Mouse (Mus musculus) intestine, embryonic 15.5 days (tissue): ENCODE results near the gene Prps1. TPM values are rescaled to one million over a fixed set of nuclear protein-coding genes. Genes with fewer than 3 reads are reported as not detected.
"Not testable (repeated sequence)": the region's sequence is repeated elsewhere in the genome, so short reads cannot be mapped to it uniquely, and the experiment has no call there.

Experiments
- ATAC-seq: fragments of 200-750 bp; cut with Nextera tagmentation; 2 replicates; pipeline ENCODE4 v1.8.0; 2017; ENCODE audit warnings: moderate TSS enrichment, moderate library complexity
- H3K27ac ChIP-seq: fragments of 300-500 bp; sonication (generic); 2 replicates; pipeline ENCODE4 v1.5.1; 2015; ENCODE audit warnings: mild to moderate bottlenecking, inconsistent platforms
- H3K27me3 ChIP-seq: fragments of 300-500 bp; sonication (generic); replicated peaks from 2 replicates; pipeline ENCODE4 v1.6.1; 2015; ENCODE audit warnings: inconsistent platforms
- H3K36me3 ChIP-seq: fragments of 300-500 bp; sonication (generic); 2 replicates; pipeline ENCODE4 v1.6.1; 2015; ENCODE audit warnings: inconsistent platforms
- H3K4me1 ChIP-seq: fragments of 300-500 bp; sonication (generic); replicated peaks from 2 replicates; pipeline ENCODE4 v1.6.1; 2015; ENCODE audit warnings: inconsistent platforms
- H3K4me2 ChIP-seq: fragments of 300-500 bp; sonication (generic); replicated peaks from 2 replicates; pipeline ENCODE4 v1.6.1; 2015; ENCODE audit warnings: mild to moderate bottlenecking, inconsistent platforms
- H3K4me3 ChIP-seq: fragments of 300-500 bp; sonication (generic); replicated peaks from 2 replicates; pipeline ENCODE4 v1.5.1; 2015; ENCODE audit warnings: inconsistent platforms
- H3K9ac ChIP-seq: fragments of 300-500 bp; sonication (generic); 2 replicates; pipeline ENCODE4 v1.6.1; 2015; ENCODE audit warnings: inconsistent platforms
- H3K9me3 ChIP-seq: fragments of 300-500 bp; sonication (generic); 2 replicates; pipeline ENCODE4 v1.6.1; 2016; ENCODE audit warnings: inconsistent platforms
- WGBS: fragments of 180-500 bp; shearing (Covaris S2); methylation state at CpG from one replicate; pipeline ENCODE4 v1.1.7; 2015; 5-methylcytosine and 5-hydroxymethylcytosine counted together
- polyA plus RNA-seq: library from polyadenylated mRNA; unstranded; fragments of >200 nt; fragmentation: Nextera tagmentation; extraction: Ambion mirVana; gene quantifications from 2 replicates; pipeline ENCODE4 v1.2.1, GENCODE M21; 2015

Prps1 gene
- polyA plus RNA-seq, 1 experiment from 2014 or later: 21.3 TPM

DNA sequence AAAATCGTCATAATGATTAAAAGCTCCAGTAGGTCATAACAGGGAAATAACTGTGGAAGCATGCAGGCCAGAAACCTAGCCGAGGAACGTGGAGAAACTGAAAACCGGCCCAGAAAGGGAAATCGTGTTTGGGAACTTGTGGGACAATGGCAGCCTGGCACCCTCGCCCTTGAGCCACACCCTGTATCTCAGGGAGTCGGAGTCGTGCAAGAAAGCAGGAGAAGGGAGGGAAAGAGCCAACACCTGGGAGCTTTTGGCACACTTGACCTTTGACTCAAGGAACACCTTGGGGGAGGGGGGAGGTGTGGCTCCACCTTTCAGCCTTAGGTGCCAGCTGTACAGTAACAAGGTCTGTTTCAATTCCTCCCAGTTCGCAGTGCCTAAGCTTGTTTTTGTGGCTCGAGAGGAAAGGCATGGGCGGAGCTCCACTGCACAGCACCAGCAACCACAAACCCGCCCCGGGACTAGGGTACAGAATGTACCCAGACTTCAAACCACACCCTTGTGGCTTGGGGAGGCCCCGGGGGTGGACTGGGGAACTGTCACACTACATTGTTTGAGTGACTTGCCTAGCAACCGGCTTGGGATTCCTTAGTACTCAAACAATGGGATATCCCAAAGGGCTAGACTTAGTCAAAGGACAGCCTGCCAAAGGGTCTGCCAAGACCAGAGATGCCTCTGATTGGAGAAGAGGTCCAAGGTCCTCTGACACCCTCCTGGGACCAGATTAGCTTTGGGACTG, 49.3 kb downstream of the Prps1 start:
- Histone ChIP-seq H3K36me3 (no peaks in the 10 kb centered on the region), H3K4me1 (no peaks in the 10 kb centered on the region), H3K4me3 (no peak overlapping the region), H3K4me2 (peak overlapping the region; percentile 9; the same call in 1 of the 2 replicates), H3K27me3 (no peaks in the 10 kb centered on the region; the same call in 1 of the 2 replicates), H3K27ac (no peak overlapping the region), H3K9me3 (no peaks in the 10 kb centered on the region), H3K9ac (no peak overlapping the region)
- ATAC-seq: peak; percentile 86
- 54% methylated on average over 15 of the region's 15 CpGs for WGBS

GRCm38 (mm10) chrX:140506436-140507180, 50.2 kb downstream of the Prps1 start:
- Histone ChIP-seq H3K4me1 (no peaks in the 10 kb centered on the region), H3K27ac (no peak overlapping the region), H3K9ac (no peak overlapping the region)

DNA sequence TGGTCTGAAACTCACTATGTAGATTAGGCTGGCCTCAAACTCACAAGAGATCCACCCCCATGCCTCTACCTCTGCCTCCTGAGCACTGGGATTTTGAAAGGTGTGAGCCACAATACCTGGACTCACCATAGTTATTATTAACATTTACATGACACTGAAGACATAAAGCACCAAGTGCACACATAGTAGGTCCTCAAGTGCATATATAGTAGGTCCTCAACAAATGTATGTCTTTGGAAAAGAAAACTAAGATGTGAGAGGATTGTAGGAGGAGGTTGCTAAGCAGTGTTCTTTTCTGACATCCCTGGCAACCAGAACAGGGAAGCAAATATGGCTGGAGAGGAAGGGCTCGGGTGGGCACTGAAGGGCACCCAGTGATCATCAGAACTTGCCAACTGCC, 51.0 kb downstream of the Prps1 start:
- H3K4me1 ChIP-seq: no peaks in the 10 kb centered on the region
- 79% methylated on average over 1 of the region's 1 CpGs for WGBS
- no peaks in the 10 kb centered on the region for H3K9me3 ChIP-seq
- H3K4me3 ChIP-seq: no peak overlapping the region
- no peak for ATAC-seq
- H3K36me3 ChIP-seq: no peaks in the 10 kb centered on the region
- no peak overlapping the region for H3K9ac ChIP-seq
- no peaks in the 10 kb centered on the region; the same call in 1 of the 2 replicates for H3K27me3 ChIP-seq
- no peak overlapping the region for H3K27ac ChIP-seq
- H3K4me2 ChIP-seq: no peak overlapping the region

More at GRCm38 (mm10) chrX:140506436-140507180, 50.2 kb downstream of the Prps1 start:
- ATAC-seq: no peak
- Histone ChIP-seq H3K27me3 (no peaks in the 10 kb centered on the region; the same call in 1 of the 2 replicates), H3K4me3 (no peak overlapping the region), H3K36me3 (no peaks in the 10 kb centered on the region), H3K4me2 (no peak overlapping the region), H3K9me3 (no peaks in the 10 kb centered on the region)
- WGBS: 79% methylated on average over 6 of the region's 6 CpGs

- H3K27ac ChIP-seq, H3K9me3 ChIP-seq, ATAC-seq, H3K9ac ChIP-seq, H3K4me1 ChIP-seq, H3K27me3 ChIP-seq, H3K4me2 ChIP-seq, H3K4me3 ChIP-seq, H3K36me3 ChIP-seq: not testable (repeated sequence)
- WGBS: 88% methylated on average over 4 of the region's 4 CpGs
Observed at GRCm38 (mm10) chrX:140508791-140509190, 52.4 kb downstream of the Prps1 start.

- Histone ChIP-seq H3K4me2 (no peak overlapping the region), H3K36me3 (no peaks in the 10 kb centered on the region), H3K9me3 (no peaks in the 10 kb centered on the region), H3K27me3 (no peaks in the 10 kb centered on the region; the same call in 1 of the 2 replicates), H3K9ac (no peak overlapping the region), H3K27ac (no peak overlapping the region), H3K4me3 (no peak overlapping the region), H3K4me1 (no peaks in the 10 kb centered on the region)
- no peak for ATAC-seq
- 58% methylated on average over 6 of the region's 6 CpGs for WGBS
Observed at GRCm38 (mm10) chrX:140509817-140510216, 53.4 kb downstream of the Prps1 start.

GRCm38 (mm10) chrX:140510696-140511429, 54.5 kb downstream of the Prps1 start:
- peak overlapping the region; percentile 55 for H3K4me2 ChIP-seq
- H3K27me3 ChIP-seq: no peaks in the 10 kb centered on the region; the same call in 1 of the 2 replicates
- no peak overlapping the region for H3K27ac ChIP-seq
- ATAC-seq: peak; percentile 60; the same call in 1 of the 2 replicates
- H3K36me3 ChIP-seq: no peaks in the 10 kb centered on the region
- no peaks in the 10 kb centered on the region for H3K9me3 ChIP-seq
- no peaks in the 10 kb centered on the region for H3K4me1 ChIP-seq
- H3K4me3 ChIP-seq: peak overlapping the region; percentile 21
- H3K9ac ChIP-seq: no peak overlapping the region
- 42% methylated on average over 24 of the region's 24 CpGs for WGBS

DNA sequence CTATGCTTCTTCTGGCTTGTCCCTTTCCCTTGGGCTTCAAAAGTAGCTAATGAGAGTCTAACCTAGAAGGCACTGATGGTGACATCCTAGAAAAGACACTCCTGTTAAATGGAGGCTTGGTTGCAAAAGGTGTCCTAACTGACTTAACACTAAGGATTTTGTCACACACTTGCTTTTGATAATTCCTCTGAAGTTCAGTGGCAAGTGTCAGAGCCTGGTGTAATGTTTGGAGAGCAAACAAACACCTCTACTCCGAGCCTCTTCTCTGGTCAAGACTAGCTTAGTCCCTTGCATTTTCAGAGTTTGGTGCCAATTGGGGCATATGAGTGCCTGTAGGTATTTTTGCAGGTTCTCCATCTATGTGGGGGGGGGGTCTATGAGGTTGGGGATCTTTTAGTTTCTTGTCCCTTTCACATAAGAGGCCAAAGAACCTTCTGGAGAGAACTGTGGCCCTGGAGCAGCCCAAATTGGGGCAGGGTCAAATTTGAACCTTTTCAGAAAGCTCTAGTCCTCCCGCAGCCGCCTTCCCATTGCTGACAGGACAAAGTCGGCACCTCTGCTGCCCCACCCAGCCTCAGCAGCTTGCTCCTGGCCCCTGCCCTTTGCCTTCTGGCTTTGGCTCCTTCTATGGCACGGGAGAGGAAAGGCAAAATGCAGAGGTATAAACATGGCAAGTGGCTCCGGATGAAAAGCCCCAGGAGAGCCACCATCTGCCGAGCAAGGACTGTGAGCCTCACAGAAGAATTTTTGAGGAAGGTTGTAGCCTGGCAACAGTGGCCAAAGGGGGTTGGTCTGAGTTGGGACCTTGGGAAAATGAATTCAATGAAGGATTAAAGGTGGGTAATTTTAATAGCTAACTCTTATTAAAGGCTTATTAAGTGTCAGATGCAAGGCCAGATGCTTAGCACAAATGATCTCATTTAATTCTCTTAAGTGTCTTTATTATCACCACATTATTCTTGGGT, 55.6 kb downstream of the Prps1 start:
- H3K4me1 ChIP-seq: no peaks in the 10 kb centered on the region
- H3K4me3 ChIP-seq: no peak overlapping the region
- peak; percentile 43; the same call in 1 of the 2 replicates for ATAC-seq
- peak overlapping the region; percentile 55; the same call in 1 of the 2 replicates for H3K4me2 ChIP-seq
- H3K36me3 ChIP-seq: no peaks in the 10 kb centered on the region
- H3K27ac ChIP-seq: no peak overlapping the region
- H3K9me3 ChIP-seq: no peaks in the 10 kb centered on the region
- H3K9ac ChIP-seq: no peak overlapping the region
- WGBS: 59% methylated on average over 7 of the region's 7 CpGs
- no peaks in the 10 kb centered on the region; the same call in 1 of the 2 replicates for H3K27me3 ChIP-seq

GRCm38 (mm10) chrX:140513379-140513778, 57.0 kb downstream of the Prps1 start:
- Histone ChIP-seq H3K36me3 (no peaks in the 10 kb centered on the region), H3K4me3 (no peak overlapping the region), H3K27ac (no peak overlapping the region), H3K4me2 (no peak overlapping the region), H3K9me3 (no peaks in the 10 kb centered on the region), H3K4me1 (no peaks in the 10 kb centered on the region), H3K27me3 (no peaks in the 10 kb centered on the region; the same call in none of the 2 replicates), H3K9ac (no peak overlapping the region)
- 73% methylated on average over 2 of the region's 2 CpGs for WGBS
- ATAC-seq: no peak

GRCm38 (mm10) chrX:140518351-140518750, 61.9 kb downstream of the Prps1 start:
- Histone ChIP-seq H3K9ac (no peak overlapping the region), H3K4me3 (no peak overlapping the region), H3K4me1 (no peaks in the 10 kb centered on the region), H3K27me3 (peaks cover 3% of the 10 kb centered on the region; the same call in 1 of the 2 replicates), H3K9me3 (no peaks in the 10 kb centered on the region), H3K4me2 (no peak overlapping the region), H3K36me3 (no peaks in the 10 kb centered on the region), H3K27ac (no peak overlapping the region)
- WGBS: 83% methylated on average over 8 of the region's 8 CpGs
- no peak for ATAC-seq

- peaks cover 3% of the 10 kb centered on the region; the same call in 1 of the 2 replicates for H3K27me3 ChIP-seq
- peak overlapping the region; percentile 51 for H3K4me2 ChIP-seq
- H3K4me3 ChIP-seq: 0 out of 2 replicates have a peak overlapping the region, but pooled peaks have one; percentile 11
- no peaks in the 10 kb centered on the region for H3K9me3 ChIP-seq
- H3K36me3 ChIP-seq: no peaks in the 10 kb centered on the region
- H3K27ac ChIP-seq: peak overlapping the region; percentile 40; the same call in 1 of the 2 replicates
- WGBS: 28% methylated on average over 25 of the region's 25 CpGs
- no peak overlapping the region for H3K9ac ChIP-seq
- peak; percentile 97 for ATAC-seq
- no peaks in the 10 kb centered on the region for H3K4me1 ChIP-seq
Observed at GRCm38 (mm10) chrX:140520146-140521102, 64.0 kb downstream of the Prps1 start.
